8 mouse cellular contexts compared by ENCODE assay signal in genomic region chr12:84100604-84101492, GRCm38 (mm10). TPM values are rescaled to one million over a fixed set of nuclear protein-coding genes. Genes with fewer than 3 reads are reported as not detected.
DNase-seq lines count a peak whose midpoint lies in the region; ATAC-seq lines count a peak whose summit lies in the region.
"Not testable (repeated sequence)": the region's sequence is repeated elsewhere in the genome, so short reads cannot be mapped to it uniquely, and the experiment has no call there.

Acot6 (plus strand) TSS chr12:84100654.

- peak within 1 kb of the TSS; percentile 36 for H3K9ac ChIP-seq in intestine, embryonic 14.5 days (ENCODE audit: low read length)

- peak within 1 kb of the TSS; percentile 83 for H3K27ac ChIP-seq in embryonic facial prominence, embryonic 10.5 days (replicated peaks)
- peak within 1 kb of the TSS; percentile 3; the same call in 1 of the 2 replicates for H3K27ac ChIP-seq in intestine, embryonic 14.5 days (ENCODE audit: low read depth)

- DNase-seq in adrenal gland, postnatal 10 days, result peak; percentile 57
- peak; percentile 67 for DNase-seq in embryonic facial prominence, embryonic 10.5 days (ENCODE audit: low spot score)
- peak; percentile 90 for DNase-seq in intestine, embryonic 14.5 days (ENCODE audit: low spot score)
- peak; percentile 29 to 44 for DNase-seq in left cerebral cortex, postnatal 14 days (ENCODE audit: low spot score in 2 of 2)
- peak; percentile 36 to 49 for DNase-seq in right cerebral cortex, postnatal 10 days (ENCODE audit: low spot score in 2 of 2)
- DNase-seq in urinary bladder, postnatal 14 days (ENCODE audit: low spot score), result peak; percentile 40

- intact Hi-C loops in left cerebral cortex, postnatal 14 days (cut with DNase I), result not testable (repeated sequence)

- H3K4me2 ChIP-seq in intestine, embryonic 14.5 days (ENCODE audit: low read length), result peak within 1 kb of the TSS; percentile 50

- H3K36me3 ChIP-seq in embryonic facial prominence, embryonic 10.5 days (replicated peaks); intestine, embryonic 14.5 days (ENCODE audit: control insufficient read depth, insufficient read depth, low read length): not testable (repeated sequence)

- peak; percentile 67 for ATAC-seq in granulocyte monocyte progenitor cell, adult 5-6 weeks (replicated peaks; ENCODE audit: poor library complexity, severe bottlenecking)
- ATAC-seq in intestine, embryonic 14.5 days (replicated peaks; ENCODE audit: low FRiP score, low TSS enrichment, low read depth), result peak; percentile 78; the same call in 1 of the 2 replicates
- peak; percentile 72 for ATAC-seq in megakaryocyte, adult 5-6 weeks (ENCODE audit: poor library complexity, severe bottlenecking)

- WGBS in embryonic facial prominence, embryonic 10.5 days, result under 1% methylated on average over 80 of the region's 80 CpGs
- under 1% methylated on average over 71 of the region's 80 CpGs for WGBS in intestine, embryonic 14.5 days

- H3K9me3 ChIP-seq in embryonic facial prominence, embryonic 10.5 days; intestine, embryonic 14.5 days (ENCODE audit: control insufficient read depth, low read length): not testable (repeated sequence)

- not testable (repeated sequence) for H3K27me3 ChIP-seq in embryonic facial prominence, embryonic 10.5 days (replicated peaks; ENCODE audit: low read depth, poor library complexity, severe bottlenecking); intestine, embryonic 14.5 days (replicated peaks; ENCODE audit: control insufficient read depth, insufficient read depth, low read length)

- H3K4me3 ChIP-seq in embryonic facial prominence, embryonic 10.5 days, result peak within 1 kb of the TSS; percentile 66
- H3K4me3 ChIP-seq in intestine, embryonic 14.5 days (ENCODE audit: low read depth, low read length), result peak within 1 kb of the TSS; percentile 39

- not testable (repeated sequence) for H3K4me1 ChIP-seq in embryonic facial prominence, embryonic 10.5 days; intestine, embryonic 14.5 days (replicated peaks; ENCODE audit: control insufficient read depth, insufficient read depth, low read length)

RNA-seq across cellular contexts. Expression of gene Acot6, which starts in this region (rescaled TPM):
- 1 to 10 TPM; 4.8 to 5.3 TPM for total RNA-seq in adrenal gland, postnatal 10 days (2021)
- polyA plus RNA-seq in embryonic facial prominence, embryonic 10.5 days (2016; fragmentation: Nextera tagmentation; extraction: Ambion mirVana), result 0.80 and 0.81 TPM in 2 replicates
- 0.68 and 2.2 TPM in 2 replicates for total RNA-seq in granulocyte monocyte progenitor cell, adult 5-6 weeks (2014; fragmentation: Nextera tagmentation)
- 0.22 and 0.31 TPM in 2 replicates for total RNA-seq in granulocyte monocyte progenitor cell, adult 5-6 weeks (2017)
- polyA plus RNA-seq in intestine, embryonic 14.5 days (2014; fragmentation: Nextera tagmentation; extraction: Ambion mirVana), result 1.5 and 2.2 TPM in 2 replicates
- 1 to 10 TPM; 3.1 to 3.2 TPM for total RNA-seq in left cerebral cortex, postnatal 14 days (2021)
- 0.27 and 0.67 TPM in 2 replicates for total RNA-seq in megakaryocyte, adult 5-6 weeks (2015)
- total RNA-seq in megakaryocyte, adult 5-6 weeks (2017), result 0.22 TPM in 1 of 2 replicates, not detected in the other

Comparison
In these comparisons a context has a peak if more than half of its experiments do, and no peak if none do; other contexts are left out.
1. Peak in every context shown above with its lines: DNase-seq, ATAC-seq, H3K4me3 ChIP-seq and H3K27ac ChIP-seq.
2. Peak in DNase-seq, H3K4me3 ChIP-seq and H3K27ac ChIP-seq in embryonic facial prominence, embryonic 10.5 days; RNA of the gene not detected or under 1 TPM.
3. Peak in ATAC-seq in megakaryocyte, adult 5-6 weeks; RNA of the gene not detected or under 1 TPM.
4. DNase-seq: peak in every context shown above with its lines; median percentile 90 in intestine, embryonic 14.5 days; 67 in embryonic facial prominence, embryonic 10.5 days; 57 in adrenal gland, postnatal 10 days; 42 in right cerebral cortex, postnatal 10 days; 40 in urinary bladder, postnatal 14 days; 36 in left cerebral cortex, postnatal 14 days.